Mouse (Mus musculus) bone marrow macrophage, adult 2 months (primary cell): Measurements from ENCODE around the gene Slc2a12. TPM values are rescaled to one million over a fixed set of nuclear protein-coding genes. Genes with fewer than 3 reads are reported as not detected.

Experiments
- H3K27ac ChIP-seq: 2 replicates; pipeline ENCODE4 v1.5.1; 2012; ENCODE audit warnings: low read depth, low read length; ENCODE audit not compliant: insufficient read depth
- H3K4me1 ChIP-seq: 2 replicates; pipeline ENCODE4 v1.6.1; 2012; ENCODE audit warnings: low read length; ENCODE audit not compliant: control insufficient read depth, insufficient read depth
- H3K4me3 ChIP-seq: 2 replicates; pipeline ENCODE4 v1.5.1; 2012; ENCODE audit warnings: mild to moderate bottlenecking, low read length, moderate library complexity; ENCODE audit not compliant: insufficient read depth
- CTCF ChIP-seq: IDR thresholded peaks from 2 replicates; pipeline ENCODE4 v1.5.1; 2012; ENCODE audit warnings: low read depth, mild to moderate bottlenecking, low read length, moderate library complexity
- POLR2A ChIP-seq: IDR thresholded peaks from 2 replicates; pipeline ENCODE4 v1.6.1; 2012; ENCODE audit warnings: mild to moderate bottlenecking, low read depth, low read length, borderline replicate concordance
- polyA plus RNA-seq: library from polyadenylated mRNA; stranded (reverse); fragments of >200 nt; gene quantifications from 2 replicates; pipeline ENCODE4 v1.2.4, GENCODE M21; 2012; ENCODE audit not compliant: missing spikeins, insufficient read depth, insufficient read length

The Slc2a12 gene
- polyA plus RNA-seq, 1 experiment: not detected

GRCm38 (mm10) chr10:22726295-22726694 is 81.5 kb downstream of the Slc2a12 start:
- H3K27ac ChIP-seq: no peak overlapping the region
- TF ChIP-seq CTCF: no peak
- TF ChIP-seq POLR2A: no peak
- no peak overlapping the region for H3K4me3 ChIP-seq
- H3K4me1 ChIP-seq: peaks cover 39% of the 10 kb centered on the region

GRCm38 (mm10) chr10:22728257-22728656 is 83.4 kb downstream of the Slc2a12 start:
- H3K4me3 ChIP-seq: no peak overlapping the region
- no peak overlapping the region for H3K27ac ChIP-seq
- peaks cover 33% of the 10 kb centered on the region for H3K4me1 ChIP-seq
- TF ChIP-seq POLR2A: no peak
- TF ChIP-seq CTCF: no peak

GRCm38 (mm10) chr10:22730266-22730991 is 85.6 kb downstream of the Slc2a12 start:
- 0 out of 2 replicates have a peak overlapping the region, but pooled peaks have one; percentile 5 for H3K27ac ChIP-seq
- peak overlapping the region; percentile 80 for H3K4me3 ChIP-seq
- TF ChIP-seq POLR2A (no peak), CTCF (no peak)
- H3K4me1 ChIP-seq: peaks cover 27% of the 10 kb centered on the region

- Histone ChIP-seq H3K4me3 (peak overlapping the region; percentile 80), H3K4me1 (peaks cover 27% of the 10 kb centered on the region), H3K27ac (peak overlapping the region; percentile 51)
- TF ChIP-seq POLR2A: no peak
- TF ChIP-seq CTCF: no peak
Observed at GRCm38 (mm10) chr10:22730992-22731271, 86.1 kb downstream of the Slc2a12 start.

GRCm38 (mm10) chr10:22731272-22732093 is 86.7 kb downstream of the Slc2a12 start, which contains the start of gene Tbpl1:
Gene Tbpl1, minus strand, starts transcription at chr10:22731938.
- Histone ChIP-seq H3K27ac (peak within 1 kb of the TSS; percentile 91), H3K4me1 (peaks cover 27% of the 10 kb centered on the region), H3K4me3 (peak within 1 kb of the TSS; percentile 80)
- TF ChIP-seq CTCF (no peak), POLR2A (0 out of 2 replicates have a peak, but pooled peaks have one; percentile 5)

- Histone ChIP-seq H3K4me1 (peaks cover 25% of the 10 kb centered on the region), H3K27ac (peak overlapping the region; percentile 91), H3K4me3 (peak overlapping the region; percentile 76)
- no peak for TF ChIP-seq POLR2A
- TF ChIP-seq CTCF: no peak
Observed at GRCm38 (mm10) chr10:22732181-22732580, 87.4 kb downstream of the Slc2a12 start.

GRCm38 (mm10) chr10:22745922-22746321 is 101.1 kb downstream of the Slc2a12 start:
- Histone ChIP-seq H3K27ac (no peak overlapping the region), H3K4me3 (no peak overlapping the region), H3K4me1 (peaks cover 21% of the 10 kb centered on the region)
- TF ChIP-seq POLR2A (no peak), CTCF (no peak)

GRCm38 (mm10) chr10:22746334-22747322 is 101.8 kb downstream of the Slc2a12 start:
- no peak overlapping the region for H3K4me3 ChIP-seq
- TF ChIP-seq POLR2A (no peak), CTCF (no peak)
- H3K4me1 ChIP-seq: peaks cover 21% of the 10 kb centered on the region
- no peak overlapping the region for H3K27ac ChIP-seq

- H3K4me3 ChIP-seq: no peak overlapping the region
- H3K4me1 ChIP-seq: peaks cover 13% of the 10 kb centered on the region
- no peak for TF ChIP-seq CTCF
- no peak for TF ChIP-seq POLR2A
- no peak overlapping the region for H3K27ac ChIP-seq
Observed at GRCm38 (mm10) chr10:22751175-22751682, 106.4 kb downstream of the Slc2a12 start.

Other genes starting within 250 kb of the Slc2a12 start
- gene Tbpl1, start 86.9 kb downstream of the Slc2a12 start, polyA plus RNA-seq: 39.2 and 44.5 TPM in 2 replicates
- not detected in 2 replicates for gene Tcf21, start 175.2 kb downstream of the Slc2a12 start, polyA plus RNA-seq